ENCODE assay signal across 27 mouse cellular contexts in the genomic region with DNA sequence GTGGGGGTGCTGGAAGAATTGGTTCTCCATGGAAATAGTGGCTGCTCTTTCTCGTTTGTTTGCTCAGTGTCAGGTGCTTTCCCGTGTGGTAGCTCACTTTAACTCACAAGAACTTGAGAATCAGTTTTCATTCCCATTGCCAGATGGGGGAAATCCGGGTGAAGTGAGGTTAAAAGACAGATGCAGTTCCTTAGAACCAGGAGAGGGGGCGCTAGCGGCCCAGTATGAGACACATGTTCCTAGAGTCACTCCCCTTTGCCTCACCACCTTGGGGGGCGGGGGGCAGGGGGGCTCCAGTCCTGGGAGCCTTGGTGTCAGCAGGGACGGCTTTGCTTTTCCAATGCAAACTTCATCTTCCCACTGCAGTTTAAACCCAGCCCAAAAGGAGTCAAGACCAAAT. TPM values are rescaled to one million over a fixed set of nuclear protein-coding genes. Genes with fewer than 3 reads are reported as not detected.
DNase-seq lines count a peak whose midpoint lies in the region; ATAC-seq and TF ChIP-seq lines count a peak whose summit lies in the region.
"Had no signal": no experiment of that assay in that cellular context is flagged by ENCODE, and none has a peak within 500 bp of the region (broad histone marks: within the 10 kb centered on the region; RNA-seq: fewer than 3 reads in every experiment).

No protein-coding gene starts in this region.

- TF ChIP-seq CTCF in intestine, postnatal 0 days (IDR thresholded peaks at IDR 0.05; ENCODE audit: low read depth): peak; percentile 47
- peak; percentile 33 for TF ChIP-seq CTCF in lung, embryonic 14.5 days (IDR thresholded peaks at IDR 0.05; ENCODE audit: low read depth)
- peak; percentile 11 to 44; a peak in 2 of 4 replicates for TF ChIP-seq CTCF in CH12.LX (conservative IDR thresholded peaks at IDR 0.05 in 1 of 2, IDR thresholded peaks at IDR 0.05 in 1 of 2; ENCODE audit: low read depth in 2 of 2, low read length in 2 of 2)
- no peak for TF ChIP-seq CTCF in thymus, adult 2 months (IDR thresholded peaks at IDR 0.05; ENCODE audit: borderline replicate concordance, control insufficient read depth, extremely low read depth, insufficient read depth, low read length, poor library complexity)

- H3K36me3 ChIP-seq in intestine, postnatal 0 days (ENCODE audit: control insufficient read depth, insufficient read depth): no peaks in the 10 kb centered on the region
- no peaks in the 10 kb centered on the region for H3K36me3 ChIP-seq in intestine, embryonic 15.5 days
- no peaks in the 10 kb centered on the region for H3K36me3 ChIP-seq in lung, embryonic 14.5 days (ENCODE audit: insufficient read depth)
- H3K36me3 ChIP-seq in CH12.LX (replicated peaks in 1 of 2; ENCODE audit: control insufficient read depth in 1 of 2, insufficient read depth in 1 of 2, low read length in 1 of 2): no peaks in the 10 kb centered on the region
- H3K36me3 ChIP-seq in thymus, adult 2 months (ENCODE audit: control insufficient read depth, insufficient read depth, low read length): no peaks in the 10 kb centered on the region
- H3K36me3 ChIP-seq: embryonic facial prominence, embryonic 12.5 days; heart, embryonic 13.5 days; hindbrain, embryonic 15.5 days; limb, embryonic 13.5 days; midbrain, embryonic 12.5 days; neural tube, embryonic 13.5 days had no signal

- no peak overlapping the region for H3K9ac ChIP-seq in intestine, postnatal 0 days (ENCODE audit: low read depth, low read length)
- no peak overlapping the region for H3K9ac ChIP-seq in intestine, embryonic 15.5 days
- H3K9ac ChIP-seq in lung, embryonic 14.5 days: no peak overlapping the region
- no peak overlapping the region for H3K9ac ChIP-seq in CH12.LX (ENCODE audit: insufficient read depth, low read depth)
- H3K9ac ChIP-seq: embryonic facial prominence, embryonic 12.5 days; forebrain, embryonic 13.5 days; heart, embryonic 13.5 days; hindbrain, embryonic 15.5 days; limb, embryonic 13.5 days; midbrain, embryonic 12.5 days; neural tube, embryonic 13.5 days had no signal

- no peak overlapping the region for H3K4me3 ChIP-seq in intestine, postnatal 0 days (ENCODE audit: low read depth, low read length)
- no peak overlapping the region for H3K4me3 ChIP-seq in intestine, embryonic 15.5 days (replicated peaks)
- no peak overlapping the region for H3K4me3 ChIP-seq in lung, embryonic 14.5 days (ENCODE audit: low read depth, low read length)
- H3K4me3 ChIP-seq in CH12.LX (replicated peaks in 1 of 3; ENCODE audit: low read depth in 2 of 3, low read length in 2 of 3, poor library complexity in 1 of 3): no peak overlapping the region
- H3K4me3 ChIP-seq in thymus, adult 2 months (ENCODE audit: control insufficient read depth, insufficient read depth, low read length): no peak overlapping the region
- H3K4me3 ChIP-seq: embryonic facial prominence, embryonic 12.5 days; erythroblast, embryonic 14.5 days; forebrain, embryonic 13.5 days; heart, embryonic 13.5 days; hindbrain, embryonic 15.5 days; limb, embryonic 13.5 days; midbrain, embryonic 12.5 days; neural tube, embryonic 13.5 days had no signal

- ATAC-seq in intestine, postnatal 0 days: no peak
- ATAC-seq in intestine, embryonic 15.5 days: no peak
- ATAC-seq in lung, embryonic 14.5 days (ENCODE audit: insufficient read depth): no peak
- ATAC-seq: forebrain, embryonic 13.5 days had no signal

- in situ Hi-C loops in CH12.LX (cut with MboI; ENCODE audit: low pct_ligation_motif_present, low pct_unique_long_range_greater_than_20kb, low sequenced_read_pairs): loop anchor here (25.0 kb wide), 1 partner anchor 225 kb away; the partner anchor contains the start of gene Capn8

- H3K9me3 ChIP-seq in intestine, postnatal 0 days (ENCODE audit: control insufficient read depth): no peaks in the 10 kb centered on the region
- no peaks in the 10 kb centered on the region for H3K9me3 ChIP-seq in intestine, embryonic 15.5 days
- no peaks in the 10 kb centered on the region for H3K9me3 ChIP-seq in lung, embryonic 14.5 days (ENCODE audit: low read depth, low read length)
- H3K9me3 ChIP-seq in CH12.LX (replicated peaks; ENCODE audit: low read length): no peaks in the 10 kb centered on the region
- H3K9me3 ChIP-seq: embryonic facial prominence, embryonic 12.5 days; forebrain, embryonic 13.5 days; heart, embryonic 13.5 days; hindbrain, embryonic 15.5 days; limb, embryonic 13.5 days; midbrain, embryonic 12.5 days; neural tube, embryonic 13.5 days had no signal

- no peaks in the 10 kb centered on the region for H3K79me2 ChIP-seq in CH12.LX (replicated peaks; ENCODE audit: control insufficient read depth, extremely low read depth, insufficient read depth, poor library complexity, severe bottlenecking)

- dilution Hi-C loops in CH12.LX (cut with MboI; ENCODE audit: extremely low pct_ligation_motif_present, extremely low pct_unique_long_range_greater_than_20kb, low sequenced_read_pairs): no loop called here

- TF ChIP-seq RAD21 in CH12.LX (IDR thresholded peaks at IDR 0.05; ENCODE audit: low read depth, low read length): no peak; the same call in none of the 2 replicates

- no peak overlapping the region for H3K4me2 ChIP-seq in intestine, postnatal 0 days (replicated peaks; ENCODE audit: low read depth)
- no peak overlapping the region for H3K4me2 ChIP-seq in intestine, embryonic 15.5 days (replicated peaks)
- H3K4me2 ChIP-seq in lung, embryonic 14.5 days: no peak overlapping the region
- H3K4me2 ChIP-seq in CH12.LX (ENCODE audit: insufficient read depth, low read depth, poor library complexity, severe bottlenecking): no peak overlapping the region
- H3K4me2 ChIP-seq: embryonic facial prominence, embryonic 12.5 days; forebrain, embryonic 13.5 days; heart, embryonic 13.5 days; hindbrain, embryonic 15.5 days; limb, embryonic 13.5 days; midbrain, embryonic 12.5 days; neural tube, embryonic 13.5 days had no signal

- no peaks in the 10 kb centered on the region for H3K27me3 ChIP-seq in intestine, postnatal 0 days (replicated peaks; ENCODE audit: control insufficient read depth, insufficient read depth, low read length)
- H3K27me3 ChIP-seq in intestine, embryonic 15.5 days (replicated peaks): no peaks in the 10 kb centered on the region
- no peaks in the 10 kb centered on the region for H3K27me3 ChIP-seq in lung, embryonic 14.5 days (ENCODE audit: insufficient read depth, low read length)
- H3K27me3 ChIP-seq in CH12.LX (replicated peaks): no peaks in the 10 kb centered on the region
- H3K27me3 ChIP-seq in thymus, adult 2 months (ENCODE audit: control insufficient read depth, insufficient read depth, low read length): no peaks in the 10 kb centered on the region
- H3K27me3 ChIP-seq: embryonic facial prominence, embryonic 12.5 days; forebrain, embryonic 13.5 days; heart, embryonic 13.5 days; hindbrain, embryonic 15.5 days; limb, embryonic 13.5 days; midbrain, embryonic 12.5 days; neural tube, embryonic 13.5 days had no signal

- 0 out of 2 replicates have a peak, but pooled peaks cover 2% of the 10 kb centered on the region for H3K4me1 ChIP-seq in intestine, postnatal 0 days (replicated peaks; ENCODE audit: control insufficient read depth, insufficient read depth, low read length)
- 0 out of 2 replicates have a peak, but pooled peaks cover 8% of the 10 kb centered on the region for H3K4me1 ChIP-seq in intestine, embryonic 15.5 days (replicated peaks)
- H3K4me1 ChIP-seq in lung, embryonic 14.5 days (ENCODE audit: insufficient read depth): peaks cover 10% of the 10 kb centered on the region
- H3K4me1 ChIP-seq in CH12.LX (ENCODE audit: control insufficient read depth in 1 of 2, insufficient read depth in 2 of 2): peaks cover 0 to 15% of the 10 kb centered on the region in 2 experiments; a peak in 2 of 4 replicates
- no peaks in the 10 kb centered on the region for H3K4me1 ChIP-seq in thymus, adult 2 months (replicated peaks; ENCODE audit: control insufficient read depth, insufficient read depth, low read length)

- DNase-seq in lung, embryonic 14.5 days: no peak
- DNase-seq in lung, postnatal 10 days: no peak
- DNase-seq in CH12.LX (ENCODE audit: extremely low read depth): peak; percentile 21
- peak; percentile 19 for DNase-seq in ZHBTc4 (ENCODE audit: low read depth, low spot score)
- no peak for DNase-seq in left cerebral cortex, adult 8-10 months (ENCODE audit: low spot score in 2 of 2)
- DNase-seq in thymus, adult 2 months: no peak
- DNase-seq: adrenal gland, adult 2 months; cerebellum, postnatal 10 days; gastrocnemius, postnatal 10 days; heart, adult 18-20 months; heart, postnatal 36 days; kidney, adult 11 months; kidney, postnatal 14 days; right cerebral cortex, adult 18-20 months had no signal

- no peak for TF ChIP-seq EP300 in CH12.LX (IDR thresholded peaks at IDR 0.05; ENCODE audit: low read length)

- no peak for TF ChIP-seq POLR2A in CH12.LX (IDR thresholded peaks at IDR 0.05; ENCODE audit: low read depth, low read length)
- TF ChIP-seq POLR2A in thymus, adult 2 months (IDR thresholded peaks at IDR 0.05; ENCODE audit: control insufficient read depth, extremely low read depth, insufficient read depth, low read length, poor library complexity): no peak

- H3K27ac ChIP-seq in intestine, postnatal 0 days (ENCODE audit: low read depth, low read length): no peak overlapping the region
- H3K27ac ChIP-seq in intestine, embryonic 15.5 days: no peak overlapping the region
- no peak overlapping the region for H3K27ac ChIP-seq in lung, embryonic 14.5 days (ENCODE audit: low read depth)
- H3K27ac ChIP-seq in CH12.LX (ENCODE audit: insufficient read depth, low read depth): no peak overlapping the region
- no peak overlapping the region for H3K27ac ChIP-seq in thymus, adult 2 months (ENCODE audit: control insufficient read depth, insufficient read depth, low read length)
- H3K27ac ChIP-seq: embryonic facial prominence, embryonic 12.5 days; forebrain, embryonic 13.5 days; heart, embryonic 13.5 days; hindbrain, embryonic 15.5 days; limb, embryonic 13.5 days; macrophage; midbrain, embryonic 12.5 days; neural tube, embryonic 13.5 days had no signal

- WGBS in intestine, postnatal 0 days: 54% methylated on average over 7 of the region's 7 CpGs
- WGBS in intestine, embryonic 15.5 days: 53% methylated on average over 7 of the region's 7 CpGs
- 50% methylated on average over 7 of the region's 7 CpGs for WGBS in lung, embryonic 14.5 days
- 59% methylated on average over 7 of the region's 7 CpGs for WGBS in thymus, adult 2 months

RNA-seq across cellular contexts. Expression of gene Susd4, which starts 23.4 kb away (rescaled TPM):
- 4.6 and 5.3 TPM in 2 replicates for polyA plus RNA-seq in intestine, postnatal 0 days (2015; fragmentation: Nextera tagmentation; extraction: Ambion mirVana)
- polyA plus RNA-seq in intestine, embryonic 15.5 days (2015; fragmentation: Nextera tagmentation; extraction: Ambion mirVana): 15.1 and 15.5 TPM in 2 replicates
- polyA plus RNA-seq in lung, embryonic 14.5 days (2014; fragmentation: Nextera tagmentation; extraction: Ambion mirVana): 20.6 and 20.9 TPM in 2 replicates
- not detected in 2 replicates for total RNA-seq in CH12.LX (2012; rRNA removed)
- not detected in 2 replicates for total RNA-seq in CH12.LX (2014; rRNA removed)
- polyA plus RNA-seq in CH12.LX (2012; ENCODE audit: insufficient read length, low read depth): not detected in 2 replicates
- total RNA-seq in left cerebral cortex, adult 8-10 months (2022): 100 to 1,000 TPM; 106 to 118 (median 116) TPM
- 3.0 and 4.3 TPM in 2 replicates for polyA plus RNA-seq in thymus, adult 2 months (2012; rRNA removed)
- polyA plus RNA-seq: erythroblast, embryonic 14.5 days; macrophage had no signal

RNA-seq across cellular contexts. Expression of gene Ccdc185, which starts 38.0 kb away (rescaled TPM):
- polyA plus RNA-seq in intestine, postnatal 0 days (2015; fragmentation: Nextera tagmentation; extraction: Ambion mirVana): not detected in 2 replicates
- polyA plus RNA-seq in intestine, embryonic 15.5 days (2015; fragmentation: Nextera tagmentation; extraction: Ambion mirVana): not detected in 2 replicates
- not detected in 2 replicates for polyA plus RNA-seq in lung, embryonic 14.5 days (2014; fragmentation: Nextera tagmentation; extraction: Ambion mirVana)
- total RNA-seq in CH12.LX (2012; rRNA removed): not detected in 2 replicates
- total RNA-seq in CH12.LX (2014; rRNA removed): not detected in 2 replicates
- polyA plus RNA-seq in CH12.LX (2012; ENCODE audit: insufficient read length, low read depth): not detected in 2 replicates
- total RNA-seq in left cerebral cortex, adult 8-10 months (2022): under 1 TPM; 0.17 to 0.51 (median 0.22) TPM
- 0.08 TPM in 1 of 2 replicates, not detected in the other for polyA plus RNA-seq in thymus, adult 2 months (2012; rRNA removed)
- total RNA-seq: adrenal gland, adult 2 months; gastrocnemius, postnatal 10 days; heart, adult 18-20 months; heart, postnatal 36 days had no signal
- polyA plus RNA-seq: adrenal gland, adult 2 months; embryonic facial prominence, embryonic 12.5 days; erythroblast, embryonic 14.5 days; forebrain, embryonic 13.5 days; frontal cortex, adult 2 months; heart, embryonic 13.5 days; hindbrain, embryonic 15.5 days; limb, embryonic 13.5 days; liver, embryonic 16.5 days; macrophage; midbrain, embryonic 12.5 days; neural tube, embryonic 13.5 days had no signal

Comparison
In these comparisons a context has a peak if more than half of its experiments do, and no peak if none do; other contexts are left out.
1. DNase-seq: peak in CH12.LX (single experiment) and ZHBTc4 (single experiment); none in lung, embryonic 14.5 days (single experiment), lung, postnatal 10 days (single experiment), left cerebral cortex, adult 8-10 months (0 of 2) and thymus, adult 2 months (single experiment).